ENCODE assay signal across 8 mouse cellular contexts in genomic region chr3:132207469-132207868, GRCm38 (mm10).
DNase-seq lines count a peak whose midpoint lies in the region; ATAC-seq lines count a peak whose summit lies in the region.

No protein-coding gene starts in this region.

- intact Hi-C loops in left cerebral cortex, postnatal 14 days (cut with DNase I), result no loop called here

- no peak for ATAC-seq in cerebellum, adult (ENCODE audit: insufficient number of reproducible peaks, low FRiP score, low TSS enrichment)
- ATAC-seq in embryonic facial prominence, embryonic 11.5 days (replicated peaks; ENCODE audit: insufficient number of reproducible peaks, low FRiP score, low TSS enrichment, low read depth), result peak; percentile 75; the same call in 1 of the 2 replicates
- ATAC-seq in hindbrain, embryonic 14.5 days (ENCODE audit: low FRiP score), result peak; percentile 81
- ATAC-seq in midbrain, embryonic 16.5 days, result 0 out of 2 replicates have a peak, but pooled peaks have one; percentile 25

- no peak overlapping the region for H3K9ac ChIP-seq in embryonic facial prominence, embryonic 11.5 days (replicated peaks; ENCODE audit: low read length)
- H3K9ac ChIP-seq in hindbrain, embryonic 14.5 days, result no peak overlapping the region
- H3K9ac ChIP-seq in midbrain, embryonic 16.5 days (ENCODE audit: low read depth, low read length), result no peak overlapping the region

- peak; percentile 1 for DNase-seq in cerebellum, adult 8-10 months
- peak; percentile 83 for DNase-seq in NIH3T3 (ENCODE audit: low read depth)
- DNase-seq in embryonic facial prominence, embryonic 11.5 days (ENCODE audit: low spot score), result peak; percentile 82
- peak; percentile 65 for DNase-seq in hindbrain, embryonic 14.5 days (ENCODE audit: low spot score)
- DNase-seq in left cerebral cortex, postnatal 14 days (ENCODE audit: low spot score in 2 of 2), result peak; percentile 15 to 58
- DNase-seq in yolk sac, embryonic 10.5 days (ENCODE audit: low spot score), result peak; percentile 19

- no peaks in the 10 kb centered on the region for H3K4me1 ChIP-seq in embryonic facial prominence, embryonic 11.5 days (ENCODE audit: control insufficient read depth, insufficient read depth, low read length)
- no peaks in the 10 kb centered on the region for H3K4me1 ChIP-seq in hindbrain, embryonic 14.5 days (replicated peaks; ENCODE audit: control insufficient read depth, insufficient read depth, low read length)
- H3K4me1 ChIP-seq in midbrain, embryonic 16.5 days (ENCODE audit: control insufficient read depth, insufficient read depth, low read length), result no peaks in the 10 kb centered on the region

- no peak overlapping the region for H3K4me2 ChIP-seq in embryonic facial prominence, embryonic 11.5 days (ENCODE audit: low read depth, low read length)
- no peak overlapping the region for H3K4me2 ChIP-seq in hindbrain, embryonic 14.5 days (replicated peaks)
- H3K4me2 ChIP-seq in midbrain, embryonic 16.5 days (ENCODE audit: low read length), result no peak overlapping the region

- no peaks in the 10 kb centered on the region for H3K9me3 ChIP-seq in embryonic facial prominence, embryonic 11.5 days (replicated peaks; ENCODE audit: control insufficient read depth, low read length)
- no peaks in the 10 kb centered on the region for H3K9me3 ChIP-seq in hindbrain, embryonic 14.5 days (ENCODE audit: control insufficient read depth, low read length)
- no peaks in the 10 kb centered on the region for H3K9me3 ChIP-seq in midbrain, embryonic 16.5 days (replicated peaks; ENCODE audit: control insufficient read depth, low read length, poor library complexity, severe bottlenecking)

- no peaks in the 10 kb centered on the region for H3K36me3 ChIP-seq in embryonic facial prominence, embryonic 11.5 days (replicated peaks; ENCODE audit: control insufficient read depth, insufficient read depth, low read depth, low read length)
- H3K36me3 ChIP-seq in hindbrain, embryonic 14.5 days (replicated peaks; ENCODE audit: control insufficient read depth, insufficient read depth), result no peaks in the 10 kb centered on the region
- no peaks in the 10 kb centered on the region for H3K36me3 ChIP-seq in midbrain, embryonic 16.5 days (ENCODE audit: control insufficient read depth, insufficient read depth, low read length)

- no peak overlapping the region for H3K27ac ChIP-seq in embryonic facial prominence, embryonic 11.5 days (replicated peaks; ENCODE audit: low read depth, low read length)
- H3K27ac ChIP-seq in hindbrain, embryonic 14.5 days, result no peak overlapping the region
- H3K27ac ChIP-seq in midbrain, embryonic 16.5 days (ENCODE audit: low read length), result no peak overlapping the region

- no peaks in the 10 kb centered on the region for H3K27me3 ChIP-seq in embryonic facial prominence, embryonic 11.5 days (ENCODE audit: control insufficient read depth, insufficient read depth, low read length)
- H3K27me3 ChIP-seq in hindbrain, embryonic 14.5 days (ENCODE audit: control insufficient read depth, insufficient read depth, low read length), result no peaks in the 10 kb centered on the region
- no peaks in the 10 kb centered on the region for H3K27me3 ChIP-seq in midbrain, embryonic 16.5 days (ENCODE audit: control insufficient read depth, insufficient read depth, low read depth, low read length)

- 26% methylated on average over 11 of the region's 11 CpGs for WGBS in embryonic facial prominence, embryonic 11.5 days
- 31% methylated on average over 11 of the region's 11 CpGs for WGBS in hindbrain, embryonic 14.5 days
- 32% methylated on average over 11 of the region's 11 CpGs for WGBS in midbrain, embryonic 16.5 days

- H3K4me3 ChIP-seq in embryonic facial prominence, embryonic 11.5 days (ENCODE audit: low read depth, low read length), result no peak overlapping the region
- no peak overlapping the region for H3K4me3 ChIP-seq in hindbrain, embryonic 14.5 days (replicated peaks; ENCODE audit: low read length)
- H3K4me3 ChIP-seq in midbrain, embryonic 16.5 days (ENCODE audit: low read depth, low read length), result no peak overlapping the region

Comparison
In these comparisons a context has a peak if more than half of its experiments do, and no peak if none do; other contexts are left out.
1. DNase-seq: peak in every context shown above with its lines; median percentile 83 in NIH3T3; 82 in embryonic facial prominence, embryonic 11.5 days; 65 in hindbrain, embryonic 14.5 days; 36 in left cerebral cortex, postnatal 14 days; 19 in yolk sac, embryonic 10.5 days; 1 in cerebellum, adult 8-10 months.